ENCODE assay signal across 23 mouse cellular contexts in the genomic region with DNA sequence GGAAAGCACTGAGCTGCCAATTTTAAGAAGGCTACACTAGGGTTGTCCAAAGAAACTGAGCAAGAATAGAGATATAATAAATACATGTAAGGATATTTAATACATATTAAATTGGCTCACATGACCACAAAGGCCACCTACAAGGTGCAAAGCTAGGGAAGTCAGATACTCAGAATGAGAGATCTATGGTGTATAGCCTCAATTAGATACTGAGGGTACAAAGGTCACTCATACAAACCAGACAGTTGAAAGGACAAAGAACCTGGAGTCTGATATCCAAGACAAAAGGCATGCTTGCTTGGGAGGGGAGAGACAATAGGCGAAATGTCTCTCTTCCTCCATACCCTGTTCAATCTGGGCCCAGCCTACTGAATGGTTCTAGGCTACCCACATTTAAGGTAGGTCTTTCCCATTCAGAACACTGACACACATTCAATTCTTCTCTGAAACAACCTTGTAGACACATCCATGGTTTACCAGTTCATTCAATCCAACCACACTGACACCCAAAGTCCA. TPM values are rescaled to one million over a fixed set of nuclear protein-coding genes. Genes with fewer than 3 reads are reported as not detected.
DNase-seq lines count a peak whose midpoint lies in the region; ATAC-seq lines count a peak whose summit lies in the region.
"Had no signal": no experiment of that assay in that cellular context is flagged by ENCODE, and none has a peak within 500 bp of the region (broad histone marks: within the 10 kb centered on the region; RNA-seq: fewer than 3 reads in every experiment).

No protein-coding gene starts in this region.

- no peak overlapping the region for H3K9ac ChIP-seq in intestine, embryonic 16.5 days (ENCODE audit: low read depth, low read length)
- no peak overlapping the region for H3K9ac ChIP-seq in hindbrain, embryonic 13.5 days
- H3K9ac ChIP-seq: forebrain, embryonic 13.5 days; hindbrain, embryonic 12.5 days had no signal

- H3K4me2 ChIP-seq in intestine, embryonic 16.5 days (ENCODE audit: low read depth, low read length), result no peak overlapping the region
- no peak overlapping the region for H3K4me2 ChIP-seq in hindbrain, embryonic 13.5 days
- H3K4me2 ChIP-seq: forebrain, embryonic 13.5 days; heart, embryonic 11.5 days; hindbrain, embryonic 12.5 days had no signal

- 88% methylated on average over 1 of the region's 1 CpGs for WGBS in intestine, embryonic 16.5 days
- 96% methylated on average over 1 of the region's 1 CpGs for WGBS in hindbrain, embryonic 13.5 days

- H3K4me3 ChIP-seq in intestine, embryonic 16.5 days (ENCODE audit: low read length), result no peak overlapping the region
- no peak overlapping the region for H3K4me3 ChIP-seq in hindbrain, embryonic 13.5 days
- H3K4me3 ChIP-seq: forebrain, embryonic 10.5 days; forebrain, embryonic 13.5 days; gastrocnemius, adult 2 months; hindbrain, embryonic 12.5 days had no signal

- DNase-seq in ES-CJ7 (ENCODE audit: low read depth, low spot score) (peak; percentile 84), R1 (ENCODE audit: low read depth, low spot score) (peak; percentile 90)
- no peak for DNase-seq in yolk sac, embryonic 10.5 days (ENCODE audit: low spot score)
- DNase-seq: adrenal gland, adult 2 months; adrenal gland, postnatal 14 days; cerebellum, adult 11-12 months; cerebellum, adult 8-10 months; cerebellum, postnatal 10 days; cerebellum, postnatal 36 days; gastrocnemius, adult 2 months; gastrocnemius, postnatal 14 days; heart, adult 11 months; kidney, adult 11 months had no signal

- peaks cover 5% of the 10 kb centered on the region; the same call in 1 of the 2 replicates for H3K4me1 ChIP-seq in intestine, embryonic 16.5 days (ENCODE audit: control insufficient read depth, insufficient read depth, low read length)
- H3K4me1 ChIP-seq in hindbrain, embryonic 13.5 days (replicated peaks), result no peaks in the 10 kb centered on the region
- H3K4me1 ChIP-seq: forebrain, embryonic 10.5 days; forebrain, embryonic 13.5 days; hindbrain, embryonic 12.5 days had no signal

- H3K36me3 ChIP-seq in intestine, embryonic 16.5 days (ENCODE audit: control insufficient read depth, insufficient read depth, low read length), result 0 out of 2 replicates have a peak, but pooled peaks cover 3% of the 10 kb centered on the region
- peaks cover 42% of the 10 kb centered on the region for H3K36me3 ChIP-seq in hindbrain, embryonic 13.5 days

- peak; percentile 88 for ATAC-seq in intestine, embryonic 16.5 days
- no peak for ATAC-seq in hindbrain, embryonic 13.5 days (ENCODE audit: low FRiP score)
- ATAC-seq in frontal cortex, adult (ENCODE audit: low TSS enrichment), result no peak
- ATAC-seq: CD4-positive, CD25-positive, alpha-beta regulatory T cell, adult 4 months; forebrain, embryonic 13.5 days; forebrain, embryonic 16.5 days; hindbrain, embryonic 16.5 days had no signal

- no peaks in the 10 kb centered on the region for H3K27me3 ChIP-seq in intestine, embryonic 16.5 days (replicated peaks; ENCODE audit: control insufficient read depth, insufficient read depth, low read length)
- H3K27me3 ChIP-seq in hindbrain, embryonic 13.5 days, result no peaks in the 10 kb centered on the region
- H3K27me3 ChIP-seq: forebrain, embryonic 13.5 days; hindbrain, embryonic 12.5 days had no signal

- H3K9me3 ChIP-seq in intestine, embryonic 16.5 days (ENCODE audit: control insufficient read depth, low read length), result no peaks in the 10 kb centered on the region
- no peaks in the 10 kb centered on the region for H3K9me3 ChIP-seq in hindbrain, embryonic 13.5 days
- H3K9me3 ChIP-seq: forebrain, embryonic 10.5 days; forebrain, embryonic 13.5 days; hindbrain, embryonic 12.5 days had no signal

- peak overlapping the region; percentile 1; the same call in 1 of the 2 replicates for H3K27ac ChIP-seq in intestine, embryonic 16.5 days (ENCODE audit: low read length)
- no peak overlapping the region for H3K27ac ChIP-seq in hindbrain, embryonic 13.5 days
- H3K27ac ChIP-seq: forebrain, embryonic 10.5 days; forebrain, embryonic 13.5 days; gastrocnemius, adult 2 months; hindbrain, embryonic 12.5 days had no signal

RNA-seq across cellular contexts. Expression of gene Camk2b, which starts 57.5 kb away (rescaled TPM):
- polyA plus RNA-seq in intestine, embryonic 16.5 days (2015; fragmentation: Nextera tagmentation; extraction: Ambion mirVana), result 5.8 and 6.8 TPM in 2 replicates
- 63.1 and 65.8 TPM in 2 replicates for polyA plus RNA-seq in hindbrain, embryonic 13.5 days (2015; fragmentation: Nextera tagmentation; extraction: Ambion mirVana)
